ENCODE assay signal across 9 mouse cellular contexts in genomic region chr15:7134454-7135052, GRCm38 (mm10). TPM values are rescaled to one million over a fixed set of nuclear protein-coding genes. Genes with fewer than 3 reads are reported as not detected.
DNase-seq lines count a peak whose midpoint lies in the region; ATAC-seq and TF ChIP-seq lines count a peak whose summit lies in the region.
"Had no signal": no experiment of that assay in that cellular context is flagged by ENCODE, and none has a peak within 500 bp of the region (broad histone marks: within the 10 kb centered on the region; RNA-seq: fewer than 3 reads in every experiment).

No protein-coding gene starts in this region.

- WGBS in kidney, adult 2 months, result 46% methylated on average over 11 of the region's 11 CpGs
- 53% methylated on average over 11 of the region's 11 CpGs for WGBS in kidney, embryonic 16.5 days
- WGBS in lung, embryonic 15.5 days, result 45% methylated on average over 11 of the region's 11 CpGs
- WGBS in cerebellum, adult 2 months, result 43% methylated on average over 11 of the region's 11 CpGs

- H3K9me3 ChIP-seq in kidney, embryonic 16.5 days (ENCODE audit: low read length), result no peaks in the 10 kb centered on the region
- no peaks in the 10 kb centered on the region for H3K9me3 ChIP-seq in lung, embryonic 15.5 days
- H3K9me3 ChIP-seq: neural tube, embryonic 12.5 days had no signal

- H3K4me1 ChIP-seq in kidney, adult 2 months (ENCODE audit: control insufficient read depth, insufficient read depth, low read length), result peaks cover 34% of the 10 kb centered on the region
- H3K4me1 ChIP-seq in kidney, embryonic 16.5 days (ENCODE audit: insufficient read depth, low read length), result peaks cover 32% of the 10 kb centered on the region
- peaks cover 73% of the 10 kb centered on the region for H3K4me1 ChIP-seq in lung, embryonic 15.5 days
- no peaks in the 10 kb centered on the region; the same call in 1 of the 2 replicates for H3K4me1 ChIP-seq in cerebellum, adult 2 months (ENCODE audit: control insufficient read depth, insufficient read depth, low read length)

- no peak overlapping the region for H3K9ac ChIP-seq in kidney, embryonic 16.5 days (replicated peaks; ENCODE audit: low read length)
- H3K9ac ChIP-seq in lung, embryonic 15.5 days, result no peak overlapping the region
- H3K9ac ChIP-seq: neural tube, embryonic 12.5 days had no signal

- TF ChIP-seq POLR2A in kidney, adult 2 months (IDR thresholded peaks at IDR 0.05; ENCODE audit: low read depth, low read length), result no peak
- TF ChIP-seq POLR2A in cerebellum, adult 2 months (IDR thresholded peaks at IDR 0.05; ENCODE audit: borderline replicate concordance, insufficient read depth, low read length), result no peak

- no peak overlapping the region for H3K4me3 ChIP-seq in kidney, adult 2 months (ENCODE audit: insufficient read depth, low read depth, low read length)
- no peak overlapping the region for H3K4me3 ChIP-seq in kidney, embryonic 16.5 days (ENCODE audit: low read length)
- no peak overlapping the region for H3K4me3 ChIP-seq in lung, embryonic 15.5 days
- no peak overlapping the region for H3K4me3 ChIP-seq in cerebellum, adult 2 months (replicated peaks; ENCODE audit: insufficient read depth, low read depth, low read length)
- H3K4me3 ChIP-seq: neural tube, embryonic 12.5 days had no signal

- no peaks in the 10 kb centered on the region for H3K36me3 ChIP-seq in kidney, adult 2 months (ENCODE audit: control insufficient read depth, insufficient read depth, low read length)
- H3K36me3 ChIP-seq in kidney, embryonic 16.5 days (ENCODE audit: insufficient read depth, low read length), result no peaks in the 10 kb centered on the region
- no peaks in the 10 kb centered on the region for H3K36me3 ChIP-seq in lung, embryonic 15.5 days
- H3K36me3 ChIP-seq: neural tube, embryonic 12.5 days had no signal

- no peaks in the 10 kb centered on the region for H3K27me3 ChIP-seq in kidney, adult 2 months (replicated peaks; ENCODE audit: control insufficient read depth, insufficient read depth, low read length)
- no peaks in the 10 kb centered on the region for H3K27me3 ChIP-seq in kidney, embryonic 16.5 days (ENCODE audit: insufficient read depth, low read length)
- H3K27me3 ChIP-seq in lung, embryonic 15.5 days, result no peaks in the 10 kb centered on the region
- H3K27me3 ChIP-seq in cerebellum, adult 2 months (ENCODE audit: control insufficient read depth, insufficient read depth, low read length), result no peaks in the 10 kb centered on the region
- H3K27me3 ChIP-seq: neural tube, embryonic 12.5 days had no signal

- TF ChIP-seq CTCF in kidney, adult 2 months (conservative IDR thresholded peaks at IDR 0.05; ENCODE audit: insufficient read depth, insufficient read length, low read depth, low read length), result peak; percentile 26; the same call in 1 of the 2 replicates
- TF ChIP-seq CTCF in cerebellum, adult 2 months (IDR thresholded peaks at IDR 0.05; ENCODE audit: borderline replicate concordance, insufficient read depth, low read depth, low read length), result no peak

- no peak overlapping the region for H3K4me2 ChIP-seq in kidney, embryonic 16.5 days (replicated peaks; ENCODE audit: low read depth, low read length)
- 0 out of 2 replicates have a peak overlapping the region, but pooled peaks have one; percentile 3 for H3K4me2 ChIP-seq in lung, embryonic 15.5 days
- H3K4me2 ChIP-seq: neural tube, embryonic 12.5 days had no signal

- peak; percentile 78 for DNase-seq in kidney, adult 2 months
- peak; percentile 22 to 28 for DNase-seq in B cell, adult 2 months
- DNase-seq in NIH3T3 (ENCODE audit: low read depth), result peak; percentile 76
- DNase-seq in cerebellum, adult 2 months, result no peak
- no peak for DNase-seq in spleen, postnatal 14 days (ENCODE audit: low spot score in 2 of 2)
- no peak for DNase-seq in frontal cortex, postnatal 14 days (ENCODE audit: low spot score in 2 of 2)

- ATAC-seq in kidney, embryonic 16.5 days (ENCODE audit: low FRiP score, low TSS enrichment), result no peak
- ATAC-seq in lung, embryonic 15.5 days (ENCODE audit: borderline replicate concordance, extremely low read depth, low FRiP score, low TSS enrichment), result no peak

- H3K27ac ChIP-seq in kidney, adult 2 months (ENCODE audit: insufficient read depth, low read depth, low read length), result no peak overlapping the region
- H3K27ac ChIP-seq in kidney, embryonic 16.5 days (ENCODE audit: low read length), result no peak overlapping the region
- no peak overlapping the region for H3K27ac ChIP-seq in lung, embryonic 15.5 days
- no peak overlapping the region for H3K27ac ChIP-seq in cerebellum, adult 2 months (ENCODE audit: insufficient read depth, low read length)
- H3K27ac ChIP-seq: neural tube, embryonic 12.5 days had no signal

RNA-seq across cellular contexts. Expression of gene Lifr, which starts 44.1 kb away (rescaled TPM):
- 26.2 and 64.8 TPM in 2 replicates for polyA plus RNA-seq in kidney, adult 2 months (2012; rRNA removed)
- polyA plus RNA-seq in kidney, embryonic 16.5 days (2015; fragmentation: Nextera tagmentation; extraction: Ambion mirVana), result 23.7 and 24.8 TPM in 2 replicates
- polyA plus RNA-seq in lung, embryonic 15.5 days (2015; fragmentation: Nextera tagmentation; extraction: Ambion mirVana), result 22.7 and 24.1 TPM in 2 replicates
- polyA plus RNA-seq in cerebellum, adult 2 months (2012; rRNA removed), result 18.7 and 19.9 TPM in 2 replicates

Comparison
In these comparisons a context has a peak if more than half of its experiments do, and no peak if none do; other contexts are left out.
1. DNase-seq: peak in kidney, adult 2 months (single experiment), B cell, adult 2 months (2 of 2) and NIH3T3 (single experiment); none in cerebellum, adult 2 months (0 of 2), spleen, postnatal 14 days (0 of 2) and frontal cortex, postnatal 14 days (0 of 2).